Mouse (Mus musculus) limb, embryonic 11.5 days (tissue): ENCODE data around the gene Hus1b. TPM values are rescaled to one million over a fixed set of nuclear protein-coding genes. Genes with fewer than 3 reads are reported as not detected.

Experiments
- ATAC-seq: fragments of 200-750 bp; cut with Nextera tagmentation; 2 replicates; pipeline ENCODE4 v1.8.0; 2017; ENCODE audit warnings: low read depth; ENCODE audit not compliant: insufficient number of reproducible peaks, low FRiP score, low TSS enrichment
- DNase-seq: peaks from one replicate; pipeline ENCODE4 v3.0.0-alpha.2; 2015; ENCODE audit warnings: low spot score
- H3K27ac ChIP-seq: fragments of 300-500 bp; sonication (generic); replicated peaks from 2 replicates; pipeline ENCODE4 v1.5.1; 2014; ENCODE audit warnings: low read depth, mild to moderate bottlenecking, low read length
- H3K27me3 ChIP-seq: fragments of 300-500 bp; sonication (generic); 2 replicates; pipeline ENCODE4 v1.6.1; 2014; ENCODE audit warnings: mild to moderate bottlenecking, low read length, mixed read lengths; ENCODE audit not compliant: control insufficient read depth, insufficient read depth
- H3K36me3 ChIP-seq: fragments of 300-500 bp; sonication (generic); 2 replicates; pipeline ENCODE4 v1.6.1; 2014; ENCODE audit warnings: mild to moderate bottlenecking, low read length, moderate library complexity, mixed read lengths; ENCODE audit not compliant: control insufficient read depth, insufficient read depth
- H3K4me1 ChIP-seq: fragments of 300-500 bp; sonication (generic); 2 replicates; pipeline ENCODE4 v1.6.1; 2014; ENCODE audit warnings: low read length, mixed read lengths; ENCODE audit not compliant: control insufficient read depth, insufficient read depth
- H3K4me2 ChIP-seq: fragments of 300-500 bp; sonication (generic); 2 replicates; pipeline ENCODE4 v1.6.1; 2014; ENCODE audit warnings: low read depth, mild to moderate bottlenecking, moderate library complexity; ENCODE audit not compliant: severe bottlenecking
- H3K4me3 ChIP-seq: fragments of 300-500 bp; sonication (generic); 2 replicates; pipeline ENCODE4 v1.5.1; 2014; ENCODE audit warnings: low read depth, low read length
- H3K9ac ChIP-seq: fragments of 300-500 bp; sonication (generic); 2 replicates; pipeline ENCODE4 v1.6.1; 2014; ENCODE audit warnings: mild to moderate bottlenecking, low read length
- H3K9me3 ChIP-seq: fragments of 300-500 bp; sonication (generic); 2 replicates; pipeline ENCODE4 v1.6.1; 2016; ENCODE audit warnings: low read length; ENCODE audit not compliant: control insufficient read depth
- WGBS: fragments of 180-500 bp; shearing (Covaris S2); extraction: QIAGEN DNeasy Blood & Tissue Kit; methylation state at CpG from one replicate; pipeline ENCODE4 v1.1.7; 2014; 5-methylcytosine and 5-hydroxymethylcytosine counted together
- polyA plus RNA-seq: library from polyadenylated mRNA; unstranded; fragments of >200 nt; fragmentation: Nextera tagmentation; extraction: Ambion mirVana; gene quantifications from 2 replicates; pipeline ENCODE4 v1.2.1, GENCODE M21; 2014

Gene Hus1b
- polyA plus RNA-seq, 1 experiment from 2014 or later, result not detected

- DNase-seq, result no peak
- H3K4me2 ChIP-seq, result peak overlapping the region; percentile 63
- H3K36me3 ChIP-seq, result no peaks in the 10 kb centered on the region
- H3K4me1 ChIP-seq, result no peaks in the 10 kb centered on the region
- H3K27ac ChIP-seq, result no peak overlapping the region
- no peak for ATAC-seq
- WGBS, result 21% methylated on average over 13 of the region's 13 CpGs
- no peaks in the 10 kb centered on the region; the same call in 1 of the 2 replicates for H3K27me3 ChIP-seq
- H3K4me3 ChIP-seq, result peak overlapping the region; percentile 21
- H3K9me3 ChIP-seq, result no peaks in the 10 kb centered on the region
- no peak overlapping the region for H3K9ac ChIP-seq
Observed at GRCm38 (mm10) chr13:30985275-30985597, 37.7 kb upstream of the Hus1b start.

- Histone ChIP-seq H3K9ac (no peak overlapping the region), H3K36me3 (no peaks in the 10 kb centered on the region), H3K27me3 (no peaks in the 10 kb centered on the region; the same call in 1 of the 2 replicates), H3K4me2 (no peak overlapping the region), H3K27ac (no peak overlapping the region), H3K9me3 (no peaks in the 10 kb centered on the region), H3K4me1 (no peaks in the 10 kb centered on the region), H3K4me3 (no peak overlapping the region)
- ATAC-seq, result no peak
- DNase-seq, result no peak
- WGBS, result 65% methylated on average over 1 of the region's 1 CpGs
Observed at GRCm38 (mm10) chr13:30981666-30982065, 34.1 kb upstream of the Hus1b start.

GRCm38 (mm10) chr13:30978224-30978623, 30.7 kb upstream of the Hus1b start:
- DNase-seq (no peak), ATAC-seq (no peak)
- Histone ChIP-seq H3K4me3 (no peak overlapping the region), H3K36me3 (no peaks in the 10 kb centered on the region), H3K9ac (no peak overlapping the region), H3K27ac (no peak overlapping the region), H3K4me2 (no peak overlapping the region), H3K4me1 (no peaks in the 10 kb centered on the region), H3K27me3 (no peaks in the 10 kb centered on the region), H3K9me3 (no peaks in the 10 kb centered on the region)
- 57% methylated on average over 4 of the region's 4 CpGs for WGBS

- Histone ChIP-seq H3K4me1 (no peaks in the 10 kb centered on the region), H3K4me2 (no peak overlapping the region), H3K9me3 (no peaks in the 10 kb centered on the region), H3K4me3 (no peak overlapping the region), H3K9ac (no peak overlapping the region), H3K27me3 (no peaks in the 10 kb centered on the region), H3K27ac (no peak overlapping the region), H3K36me3 (no peaks in the 10 kb centered on the region)
- WGBS, result 57% methylated on average over 8 of the region's 8 CpGs
- DNase-seq, result no peak
- no peak for ATAC-seq
Observed at GRCm38 (mm10) chr13:30976536-30977084, 29.1 kb upstream of the Hus1b start.

- H3K36me3 ChIP-seq, result no peaks in the 10 kb centered on the region
- DNase-seq (no peak), ATAC-seq (peak; percentile 52)
- H3K27ac ChIP-seq, result no peak overlapping the region
- H3K27me3 ChIP-seq, result no peaks in the 10 kb centered on the region
- 22% methylated on average over 5 of the region's 5 CpGs for WGBS
- H3K4me3 ChIP-seq, result peak overlapping the region; percentile 81
- H3K9me3 ChIP-seq, result no peaks in the 10 kb centered on the region
- peak overlapping the region; percentile 83 for H3K9ac ChIP-seq
- H3K4me1 ChIP-seq, result no peaks in the 10 kb centered on the region
- H3K4me2 ChIP-seq, result peak overlapping the region; percentile 56
Observed at GRCm38 (mm10) chr13:30974247-30974630, 26.7 kb upstream of the Hus1b start.

GRCm38 (mm10) chr13:30973501-30974246, 26.1 kb upstream of the Hus1b start, which contains the start of the genes Exoc2 and Gm5447:
TSS of gene Exoc2 (minus strand) at chr13:30974093.
TSS of gene Gm5447 (plus strand) at chr13:30974204.
- ATAC-seq, result peak; percentile 95

GRCm38 (mm10) chr13:30972102-30972501, 24.5 kb upstream of the Hus1b start:
- Histone ChIP-seq H3K4me1 (0 out of 2 replicates have a peak, but pooled peaks cover 2% of the 10 kb centered on the region), H3K36me3 (no peaks in the 10 kb centered on the region), H3K27me3 (no peaks in the 10 kb centered on the region), H3K4me2 (no peak overlapping the region), H3K9ac (no peak overlapping the region), H3K4me3 (no peak overlapping the region), H3K27ac (no peak overlapping the region), H3K9me3 (no peaks in the 10 kb centered on the region)
- WGBS, result 94% methylated on average over 2 of the region's 2 CpGs
- DNase-seq, result no peak
- ATAC-seq, result no peak

More at GRCm38 (mm10) chr13:30973501-30974246, 26.1 kb upstream of the Hus1b start, which contains the start of the genes Exoc2 and Gm5447:
- Histone ChIP-seq H3K27ac (peak within 1 kb of the TSS; percentile 9; the same call in 1 of the 2 replicates), H3K4me1 (no peaks in the 10 kb centered on the region), H3K36me3 (no peaks in the 10 kb centered on the region), H3K9me3 (no peaks in the 10 kb centered on the region), H3K4me2 (peak within 1 kb of the TSS; percentile 56), H3K4me3 (peak within 1 kb of the TSS; percentile 81), H3K9ac (peak within 1 kb of the TSS; percentile 83), H3K27me3 (no peaks in the 10 kb centered on the region)
- peak; percentile 92 for DNase-seq
- under 1% methylated on average over 48 of the region's 54 CpGs for WGBS

GRCm38 (mm10) chr13:30971047-30971446, 23.5 kb upstream of the Hus1b start:
- 88% methylated on average over 3 of the region's 3 CpGs for WGBS
- Histone ChIP-seq H3K27me3 (no peaks in the 10 kb centered on the region), H3K4me2 (no peak overlapping the region), H3K4me3 (no peak overlapping the region), H3K9me3 (no peaks in the 10 kb centered on the region), H3K4me1 (peaks cover 7% of the 10 kb centered on the region), H3K36me3 (no peaks in the 10 kb centered on the region), H3K9ac (no peak overlapping the region), H3K27ac (no peak overlapping the region)
- no peak for ATAC-seq
- no peak for DNase-seq
